Mouse (Mus musculus) neural tube, embryonic 14.5 days (tissue): Measurements from ENCODE around the gene S100a13. TPM values are rescaled to one million over a fixed set of nuclear protein-coding genes. Genes with fewer than 3 reads are reported as not detected.

Source experiments
- ATAC-seq: fragments of 200-750 bp; cut with Nextera tagmentation; 2 replicates; pipeline ENCODE4 v1.8.0; 2017; ENCODE audit warnings: low read depth, mild to moderate bottlenecking, moderate TSS enrichment, moderate library complexity
- H3K27ac ChIP-seq: fragments of 300-500 bp; sonication (generic); 2 replicates; pipeline ENCODE4 v1.5.1; 2014; ENCODE audit warnings: low read depth, mild to moderate bottlenecking, control low read depth, low read length, moderate library complexity, mixed read lengths
- H3K27me3 ChIP-seq: fragments of 300-500 bp; sonication (generic); 2 replicates; pipeline ENCODE4 v1.6.1; 2014; ENCODE audit warnings: low read length; ENCODE audit not compliant: control insufficient read depth, insufficient read depth
- H3K36me3 ChIP-seq: fragments of 300-500 bp; sonication (generic); 2 replicates; pipeline ENCODE4 v1.6.1; 2014; ENCODE audit warnings: low read length, mixed read lengths; ENCODE audit not compliant: control insufficient read depth, insufficient read depth
- H3K4me1 ChIP-seq: fragments of 300-500 bp; sonication (generic); 2 replicates; pipeline ENCODE4 v1.6.1; 2014; ENCODE audit warnings: low read length; ENCODE audit not compliant: control insufficient read depth, insufficient read depth
- H3K4me2 ChIP-seq: fragments of 300-500 bp; sonication (generic); 2 replicates; pipeline ENCODE4 v1.6.1; 2014; ENCODE audit warnings: mild to moderate bottlenecking, low read depth, low read length, control low read depth
- H3K4me3 ChIP-seq: fragments of 300-500 bp; sonication (generic); 2 replicates; pipeline ENCODE4 v1.5.1; 2014; ENCODE audit warnings: low read depth, low read length, control low read depth, mixed read lengths
- H3K9ac ChIP-seq: fragments of 300-500 bp; sonication (generic); replicated peaks from 2 replicates; pipeline ENCODE4 v1.6.1; 2014; ENCODE audit warnings: low read depth, mild to moderate bottlenecking, control low read depth, low read length, mixed read lengths
- H3K9me3 ChIP-seq: fragments of 300-500 bp; sonication (generic); 2 replicates; pipeline ENCODE4 v1.6.1; 2016; ENCODE audit warnings: low read length; ENCODE audit not compliant: control insufficient read depth
- WGBS: fragments of 180-500 bp; shearing (Covaris S2); extraction: QIAGEN DNeasy Blood & Tissue Kit; methylation state at CpG from one replicate; pipeline ENCODE4 v1.1.7; 2014; 5-methylcytosine and 5-hydroxymethylcytosine counted together
- polyA plus RNA-seq: library from polyadenylated mRNA; unstranded; fragments of >200 nt; fragmentation: Nextera tagmentation; extraction: Ambion mirVana; gene quantifications from 2 replicates; pipeline ENCODE4 v1.2.1, GENCODE M21; 2014

S100a13 gene
- polyA plus RNA-seq, 1 experiment from 2014 or later, result 6.9 TPM

- H3K4me1 ChIP-seq, result no peaks in the 10 kb centered on the region
- no peak overlapping the region for H3K4me2 ChIP-seq
- H3K9me3 ChIP-seq, result no peaks in the 10 kb centered on the region
- peaks cover 42% of the 10 kb centered on the region for H3K36me3 ChIP-seq
- H3K4me3 ChIP-seq, result no peak overlapping the region
- H3K9ac ChIP-seq, result no peak overlapping the region
- no peak overlapping the region for H3K27ac ChIP-seq
- no peaks in the 10 kb centered on the region for H3K27me3 ChIP-seq
- ATAC-seq, result no peak
Observed at GRCm38 (mm10) chr3:90497597-90497996, 16.6 kb upstream of the S100a13 start.

GRCm38 (mm10) chr3:90503444-90503843, 10.8 kb upstream of the S100a13 start:
- Histone ChIP-seq H3K4me2 (no peak overlapping the region), H3K9me3 (no peaks in the 10 kb centered on the region), H3K36me3 (peaks cover 63% of the 10 kb centered on the region), H3K4me3 (no peak overlapping the region), H3K9ac (no peak overlapping the region), H3K27ac (no peak overlapping the region), H3K4me1 (peaks cover 25% of the 10 kb centered on the region), H3K27me3 (no peaks in the 10 kb centered on the region)
- 91% methylated on average over 4 of the region's 4 CpGs for WGBS
- no peak for ATAC-seq

GRCm38 (mm10) chr3:90505216-90505615, 9.0 kb upstream of the S100a13 start:
- WGBS, result 90% methylated on average over 5 of the region's 5 CpGs
- no peak for ATAC-seq
- Histone ChIP-seq H3K9ac (no peak overlapping the region), H3K4me1 (peaks cover 25% of the 10 kb centered on the region), H3K36me3 (peaks cover 55% of the 10 kb centered on the region), H3K9me3 (no peaks in the 10 kb centered on the region), H3K27me3 (no peaks in the 10 kb centered on the region), H3K4me3 (no peak overlapping the region), H3K27ac (no peak overlapping the region), H3K4me2 (no peak overlapping the region)

- WGBS, result 91% methylated on average over 3 of the region's 3 CpGs
- Histone ChIP-seq H3K4me1 (peaks cover 25% of the 10 kb centered on the region), H3K4me3 (no peak overlapping the region), H3K9ac (no peak overlapping the region), H3K36me3 (peaks cover 53% of the 10 kb centered on the region), H3K27me3 (no peaks in the 10 kb centered on the region), H3K27ac (no peak overlapping the region), H3K9me3 (no peaks in the 10 kb centered on the region), H3K4me2 (no peak overlapping the region)
- no peak for ATAC-seq
Observed at GRCm38 (mm10) chr3:90506362-90506761, 7.9 kb upstream of the S100a13 start.

- WGBS, result 3% methylated on average over 20 of the region's 20 CpGs
- ATAC-seq, result no peak
- peaks cover 35% of the 10 kb centered on the region for H3K36me3 ChIP-seq
- peaks cover 25% of the 10 kb centered on the region for H3K4me1 ChIP-seq
- no peaks in the 10 kb centered on the region for H3K27me3 ChIP-seq
- H3K4me3 ChIP-seq, result peak overlapping the region; percentile 95
- H3K27ac ChIP-seq, result peak overlapping the region; percentile 93
- H3K9me3 ChIP-seq, result no peaks in the 10 kb centered on the region
- peak overlapping the region; percentile 99 for H3K9ac ChIP-seq
- peak overlapping the region; percentile 83 for H3K4me2 ChIP-seq
Observed at GRCm38 (mm10) chr3:90508287-90508949, 5.8 kb upstream of the S100a13 start.

- Histone ChIP-seq H3K9me3 (no peaks in the 10 kb centered on the region), H3K4me2 (peak within 1 kb of the TSS; percentile 83), H3K4me1 (peaks cover 23% of the 10 kb centered on the region), H3K4me3 (peak within 1 kb of the TSS; percentile 95), H3K9ac (peak within 1 kb of the TSS; percentile 99), H3K27ac (peak within 1 kb of the TSS; percentile 93), H3K27me3 (peaks cover 2% of the 10 kb centered on the region; the same call in 1 of the 2 replicates), H3K36me3 (peaks cover 31% of the 10 kb centered on the region)
- under 1% methylated on average over 65 of the region's 66 CpGs for WGBS
- peak; percentile 94 for ATAC-seq
Observed at GRCm38 (mm10) chr3:90508950-90509746, 5.1 kb upstream of the S100a13 start, which contains the start of gene Chtop. TSS of gene Chtop (minus strand) at chr3:90509498.

GRCm38 (mm10) chr3:90509747-90510123, 4.5 kb upstream of the S100a13 start:
- peak overlapping the region; percentile 10; the same call in 1 of the 2 replicates for H3K27ac ChIP-seq
- no peak overlapping the region for H3K9ac ChIP-seq
- H3K27me3 ChIP-seq, result peaks cover 2% of the 10 kb centered on the region; the same call in 1 of the 2 replicates
- peaks cover 26% of the 10 kb centered on the region for H3K36me3 ChIP-seq
- peak; percentile 26 for ATAC-seq
- H3K9me3 ChIP-seq, result no peaks in the 10 kb centered on the region
- WGBS, result 27% methylated on average over 2 of the region's 2 CpGs
- peaks cover 23% of the 10 kb centered on the region for H3K4me1 ChIP-seq
- H3K4me2 ChIP-seq, result peak overlapping the region; percentile 38
- H3K4me3 ChIP-seq, result peak overlapping the region; percentile 95

GRCm38 (mm10) chr3:90512276-90512675, 2.0 kb upstream of the S100a13 start:
- H3K27ac ChIP-seq, result no peak overlapping the region

More at GRCm38 (mm10) chr3:90512276-90512675, 2.0 kb upstream of the S100a13 start:
- WGBS, result 85% methylated on average over 5 of the region's 5 CpGs
- Histone ChIP-seq H3K4me2 (no peak overlapping the region), H3K4me1 (peaks cover 20% of the 10 kb centered on the region), H3K4me3 (no peak overlapping the region), H3K27me3 (peaks cover 2% of the 10 kb centered on the region; the same call in 1 of the 2 replicates), H3K9me3 (no peaks in the 10 kb centered on the region), H3K9ac (no peak overlapping the region), H3K36me3 (peaks cover 3% of the 10 kb centered on the region; the same call in 1 of the 2 replicates)
- no peak for ATAC-seq
